Mouse (Mus musculus) bone marrow macrophage, adult 2 months (primary cell): ENCODE measurements around the gene Fitm2. TPM values are rescaled to one million over a fixed set of nuclear protein-coding genes. Genes with fewer than 3 reads are reported as not detected.
"Not testable (repeated sequence)": the region's sequence is repeated elsewhere in the genome, so short reads cannot be mapped to it uniquely, and the experiment has no call there.

Experiments
- H3K27ac ChIP-seq: 2 replicates; pipeline ENCODE4 v1.5.1; 2012; ENCODE audit warnings: low read depth, low read length; ENCODE audit not compliant: insufficient read depth
- H3K4me1 ChIP-seq: 2 replicates; pipeline ENCODE4 v1.6.1; 2012; ENCODE audit warnings: low read length; ENCODE audit not compliant: control insufficient read depth, insufficient read depth
- H3K4me3 ChIP-seq: 2 replicates; pipeline ENCODE4 v1.5.1; 2012; ENCODE audit warnings: mild to moderate bottlenecking, low read length, moderate library complexity; ENCODE audit not compliant: insufficient read depth
- CTCF ChIP-seq: IDR thresholded peaks from 2 replicates; pipeline ENCODE4 v1.5.1; 2012; ENCODE audit warnings: low read depth, mild to moderate bottlenecking, low read length, moderate library complexity
- POLR2A ChIP-seq: IDR thresholded peaks from 2 replicates; pipeline ENCODE4 v1.6.1; 2012; ENCODE audit warnings: mild to moderate bottlenecking, low read depth, low read length, borderline replicate concordance
- polyA plus RNA-seq: library from polyadenylated mRNA; stranded (reverse); fragments of >200 nt; gene quantifications from 2 replicates; pipeline ENCODE4 v1.2.4, GENCODE M21; 2012; ENCODE audit not compliant: missing spikeins, insufficient read depth, insufficient read length

The Fitm2 gene
- polyA plus RNA-seq, 1 experiment: 2.6 TPM

DNA sequence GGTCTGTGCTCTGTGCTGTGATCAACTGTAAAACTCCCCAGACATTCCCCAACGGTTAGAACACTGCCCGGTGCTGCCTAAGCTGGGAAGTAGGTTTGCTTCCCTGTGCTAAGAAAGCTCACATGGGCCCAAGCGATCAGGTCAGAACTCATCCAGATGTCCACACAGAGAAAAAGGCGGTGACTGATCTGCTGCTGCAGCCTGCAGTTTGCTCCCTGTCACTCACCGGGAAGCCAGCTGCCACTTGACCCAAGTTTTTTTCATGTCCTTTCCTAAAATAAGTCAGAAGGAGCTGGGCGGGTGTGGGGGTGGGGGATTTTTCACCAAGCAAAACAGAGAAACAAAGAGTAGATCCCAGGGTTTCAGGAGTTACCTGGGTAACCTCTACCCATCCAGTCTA, 7.9 kb downstream of the Fitm2 start:
- Histone ChIP-seq H3K27ac (no peak overlapping the region), H3K4me1 (no peaks in the 10 kb centered on the region), H3K4me3 (no peak overlapping the region)
- TF ChIP-seq POLR2A (no peak), CTCF (no peak)

DNA sequence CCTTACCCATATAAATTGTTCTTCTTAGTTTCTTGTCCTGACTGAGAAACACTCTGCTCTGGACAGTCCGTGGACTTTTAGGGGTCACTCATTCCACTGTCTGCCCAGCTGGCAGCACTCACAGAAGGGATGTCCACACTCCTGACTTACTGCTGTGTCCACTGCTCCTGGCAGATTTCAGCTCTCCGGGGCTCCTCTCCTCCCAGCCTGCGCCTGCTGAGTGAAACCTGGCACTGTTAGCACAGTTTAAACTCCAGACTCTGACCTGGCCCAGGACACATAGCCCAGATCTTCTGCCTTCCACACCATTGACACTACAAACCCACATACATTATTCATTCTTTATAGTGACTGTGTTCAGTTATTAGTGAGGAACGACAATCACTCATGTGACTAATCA, 8.4 kb downstream of the Fitm2 start:
- Histone ChIP-seq H3K27ac (no peak overlapping the region), H3K4me3 (no peak overlapping the region), H3K4me1 (no peaks in the 10 kb centered on the region)
- TF ChIP-seq POLR2A: no peak
- TF ChIP-seq CTCF: no peak

DNA sequence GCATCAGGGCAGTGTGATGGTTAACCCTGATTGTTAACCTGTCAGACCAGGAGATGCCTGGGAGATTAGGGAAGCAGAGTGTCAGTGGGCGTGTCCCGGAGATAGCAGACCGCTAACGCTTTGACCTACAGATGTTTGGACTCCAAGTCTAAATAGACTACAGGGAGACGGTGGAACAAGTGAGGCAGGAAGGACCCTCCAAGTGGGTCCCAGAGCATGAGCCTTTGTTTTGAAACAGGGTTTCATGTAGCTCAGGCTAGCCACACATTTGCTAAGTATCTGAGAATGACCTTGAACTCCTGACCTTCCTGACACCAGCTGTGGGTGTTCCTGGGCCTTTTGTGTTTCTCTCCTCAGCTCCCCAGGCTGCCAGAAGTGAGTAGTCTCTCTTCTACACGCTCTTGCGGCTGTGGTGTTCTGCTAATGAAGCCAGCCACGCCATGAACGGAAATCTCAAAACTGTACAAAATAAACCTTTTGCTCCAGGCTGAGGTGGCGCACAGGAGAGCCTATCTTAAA, 9.1 kb downstream of the Fitm2 start:
- TF ChIP-seq POLR2A: no peak
- TF ChIP-seq CTCF: no peak
- Histone ChIP-seq H3K27ac (no peak overlapping the region), H3K4me3 (no peak overlapping the region), H3K4me1 (no peaks in the 10 kb centered on the region)

DNA sequence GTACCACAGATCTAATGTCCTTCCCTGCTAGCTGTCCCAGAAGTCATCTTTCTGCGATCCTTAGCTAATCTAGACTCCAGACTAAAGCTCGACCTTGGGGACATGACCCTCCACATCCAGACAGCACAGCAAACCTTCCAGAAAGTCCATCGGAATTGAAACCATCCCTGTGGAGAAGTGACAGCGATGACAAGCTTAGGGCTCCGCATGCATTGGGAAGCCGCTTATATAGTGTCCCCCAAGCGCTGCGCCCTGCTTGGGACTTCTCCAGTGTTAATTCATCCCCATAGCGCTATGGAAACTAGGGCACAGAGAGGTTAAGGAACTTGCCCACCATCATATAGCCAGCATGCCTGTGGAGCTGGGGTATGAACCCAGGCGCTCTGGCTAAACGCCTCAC, 9.6 kb downstream of the Fitm2 start:
- H3K4me3 ChIP-seq: no peak overlapping the region
- H3K4me1 ChIP-seq: no peaks in the 10 kb centered on the region
- TF ChIP-seq POLR2A (no peak), CTCF (no peak)
- no peak overlapping the region for H3K27ac ChIP-seq

DNA sequence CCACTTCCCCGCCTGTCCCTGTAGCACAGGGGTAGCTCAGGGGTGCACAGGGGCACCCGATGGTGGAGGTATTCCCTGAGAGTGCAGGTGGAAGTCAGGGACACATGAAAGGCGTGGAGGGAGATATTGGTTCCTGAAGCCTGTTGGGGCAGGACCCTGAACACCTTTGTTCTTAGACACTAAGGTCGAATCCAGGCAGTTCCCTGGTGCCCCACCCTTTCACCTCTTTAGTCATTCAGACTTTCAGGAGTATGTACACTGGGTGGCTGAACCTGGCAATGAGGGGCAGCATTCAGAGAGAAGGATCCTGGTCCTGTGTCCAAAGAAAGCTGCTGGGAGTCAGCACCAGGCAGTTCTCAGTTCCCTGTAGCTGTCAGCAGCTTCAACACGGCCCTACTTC, 10.0 kb downstream of the Fitm2 start:
- no peak overlapping the region for H3K27ac ChIP-seq
- no peak for TF ChIP-seq CTCF
- TF ChIP-seq POLR2A: no peak
- H3K4me1 ChIP-seq: no peaks in the 10 kb centered on the region
- H3K4me3 ChIP-seq: no peak overlapping the region

DNA sequence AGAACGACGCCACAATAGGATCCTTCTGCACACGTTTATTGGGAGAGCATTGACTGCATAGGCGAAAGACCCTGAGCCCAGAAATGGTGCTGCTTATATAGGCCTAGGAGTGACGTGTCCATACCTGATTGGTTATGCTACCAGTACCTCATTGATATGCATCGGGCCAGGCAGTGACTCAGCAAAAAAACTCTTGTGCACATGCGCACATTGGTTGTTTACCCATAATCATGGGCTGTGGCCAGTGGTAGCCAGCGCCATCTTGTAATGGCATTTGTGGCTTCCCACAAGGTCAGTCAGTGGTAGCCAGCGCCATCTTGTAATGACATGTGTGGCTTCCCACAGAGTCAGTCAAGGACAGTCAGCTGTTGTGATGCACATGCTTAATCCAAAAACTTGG, 11.1 kb downstream of the Fitm2 start:
- not testable (repeated sequence) for H3K4me3 ChIP-seq, H3K27ac ChIP-seq

DNA sequence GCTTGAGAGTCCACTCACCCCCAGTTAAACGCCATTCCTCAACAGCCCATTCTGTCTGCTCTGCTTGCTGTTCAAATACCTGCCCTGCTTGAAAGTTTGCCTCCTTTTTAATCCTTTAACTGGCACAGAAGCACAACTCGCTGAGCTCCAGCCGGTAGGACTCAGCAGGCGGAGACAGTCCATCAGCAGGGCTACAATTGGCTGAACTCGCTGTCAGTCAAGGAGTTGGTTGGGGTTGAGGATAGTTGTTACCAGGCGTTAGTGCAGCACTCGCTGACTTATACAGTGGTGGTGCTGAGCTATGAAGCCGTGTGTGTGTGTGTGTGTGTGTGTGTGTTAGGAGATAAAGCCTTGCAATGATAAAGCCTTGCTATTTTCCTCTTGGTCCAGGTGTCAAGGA, 11.8 kb downstream of the Fitm2 start:
- Histone ChIP-seq H3K4me3 (no peak overlapping the region), H3K27ac (no peak overlapping the region), H3K4me1 (no peaks in the 10 kb centered on the region)
- TF ChIP-seq POLR2A (no peak), CTCF (no peak)

More for the DNA sequence above, 11.1 kb downstream of the Fitm2 start:
- not testable (repeated sequence) for H3K4me1 ChIP-seq

DNA sequence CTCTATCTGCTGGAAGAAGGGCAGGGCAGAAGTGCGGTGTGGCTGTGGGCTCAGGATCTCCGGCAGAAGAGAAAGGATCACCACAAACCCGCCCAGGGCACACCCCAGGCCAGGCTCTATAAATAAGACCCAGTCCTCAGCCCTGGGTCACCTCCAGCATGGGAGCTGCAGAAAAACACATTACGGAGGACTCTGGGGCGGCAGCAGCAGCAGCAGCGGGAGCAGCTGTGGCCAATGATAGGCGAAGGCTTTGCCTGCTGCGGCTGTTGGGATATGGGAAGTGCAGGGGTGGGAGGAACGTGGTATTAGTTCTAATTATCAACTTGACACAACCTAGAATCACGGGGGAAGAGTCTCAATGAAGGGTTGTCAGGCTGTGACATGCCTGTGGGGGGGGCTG, 13.0 kb downstream of the Fitm2 start:
- TF ChIP-seq CTCF: no peak
- no peak for TF ChIP-seq POLR2A
- no peak overlapping the region for H3K4me3 ChIP-seq
- H3K27ac ChIP-seq: no peak overlapping the region
- H3K4me1 ChIP-seq: no peaks in the 10 kb centered on the region

DNA sequence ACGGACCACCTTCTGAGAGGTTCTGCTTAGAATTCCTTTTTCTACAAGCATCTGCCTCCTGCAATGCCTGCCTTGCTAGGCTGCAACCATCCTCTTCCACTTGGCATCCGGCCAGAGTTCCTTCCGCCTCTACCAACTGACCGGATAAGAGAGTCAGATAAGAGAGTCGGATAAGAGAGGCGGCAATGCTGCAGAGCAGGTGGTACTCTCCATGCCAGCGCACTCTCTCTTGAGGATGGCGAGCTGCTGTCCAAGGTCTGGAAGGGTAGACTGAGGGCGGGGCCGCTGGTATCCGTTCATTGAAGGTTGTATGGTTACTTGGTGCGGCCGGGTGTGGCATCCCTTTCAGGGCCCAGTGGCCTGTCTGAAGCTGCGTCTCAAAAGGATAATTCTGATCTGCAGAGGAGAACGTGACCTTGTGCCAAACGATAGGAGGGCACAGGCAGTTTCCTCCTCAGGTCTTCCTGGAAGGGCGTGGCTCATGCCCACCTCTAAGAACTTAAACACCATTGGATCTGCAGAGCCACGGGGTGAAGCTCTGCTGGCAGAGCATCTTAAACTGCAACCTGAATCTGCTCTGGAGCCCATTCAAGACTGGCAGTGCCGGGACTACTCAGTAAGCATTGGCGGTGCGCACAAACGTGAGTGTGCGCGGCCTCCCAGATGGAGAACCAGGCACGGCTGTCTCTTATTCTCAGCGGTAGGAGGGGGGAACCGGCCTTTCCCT, 13.7 kb downstream of the Fitm2 start:
- Histone ChIP-seq H3K27ac (no peak overlapping the region), H3K4me3 (no peak overlapping the region), H3K4me1 (no peaks in the 10 kb centered on the region)
- no peak for TF ChIP-seq POLR2A
- no peak for TF ChIP-seq CTCF

DNA sequence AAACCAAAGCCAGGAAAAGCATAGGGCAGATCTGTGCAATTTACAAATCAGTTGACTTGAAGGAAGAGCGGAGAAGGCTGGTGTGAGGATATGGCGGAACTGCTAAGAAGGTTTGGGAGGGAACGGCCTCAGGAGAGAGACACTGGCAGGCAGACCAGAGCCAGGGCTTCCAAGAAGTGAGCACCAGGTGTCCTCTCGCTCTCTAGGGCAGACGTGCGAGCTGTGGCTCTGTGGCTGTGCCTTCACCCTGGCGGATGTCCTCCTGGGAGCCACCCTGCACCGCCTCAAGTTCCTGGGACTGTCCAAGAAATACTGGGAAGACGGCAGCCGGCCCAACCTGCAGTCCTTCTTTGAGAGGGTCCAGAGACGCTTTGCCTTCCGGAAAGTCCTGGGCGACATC, 19.1 kb downstream of the Fitm2 start:
- no peak overlapping the region for H3K4me3 ChIP-seq
- H3K4me1 ChIP-seq: no peaks in the 10 kb centered on the region
- H3K27ac ChIP-seq: no peak overlapping the region
- TF ChIP-seq POLR2A: no peak
- TF ChIP-seq CTCF: no peak
